Mouse (Mus musculus) thymus, adult 2 months (tissue): ENCODE results near the gene Tmprss9.

Experiments used
- CTCF ChIP-seq: fragments of 200-500 bp; IDR thresholded peaks from 2 replicates; pipeline ENCODE4 v1.5.1; 2012; ENCODE audit warnings: mild to moderate bottlenecking, control low read depth, low read length, moderate library complexity, borderline replicate concordance; ENCODE audit not compliant: control insufficient read depth, poor library complexity, insufficient read depth; ENCODE audit errors: extremely low read depth
- POLR2A ChIP-seq: fragments of 200-500 bp; IDR thresholded peaks from 2 replicates; pipeline ENCODE4 v1.6.1; 2012; ENCODE audit warnings: mild to moderate bottlenecking, low read length, control low read depth, moderate library complexity; ENCODE audit not compliant: control insufficient read depth, poor library complexity, insufficient read depth; ENCODE audit errors: extremely low read depth

DNA sequence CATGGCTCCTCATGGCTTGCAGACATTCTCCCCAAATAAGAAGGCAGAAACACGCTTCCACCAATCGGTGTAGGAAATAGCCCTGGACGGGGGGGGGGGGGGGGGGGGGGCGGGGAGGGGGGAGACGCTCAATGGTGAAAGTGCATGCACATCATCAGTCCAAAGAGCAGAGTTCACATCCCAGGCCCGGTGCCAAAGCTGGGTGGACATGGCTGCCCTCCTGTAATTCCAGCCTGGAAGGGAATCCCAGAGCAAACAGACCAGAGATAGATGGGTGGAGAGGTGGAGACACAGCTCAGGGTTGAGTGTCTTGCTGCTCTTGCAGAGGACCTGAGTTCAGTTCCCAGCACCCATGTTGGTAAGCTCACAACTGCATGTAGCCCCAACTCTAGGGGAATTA is 655 bp upstream of the Tmprss9 start:
- no peak for TF ChIP-seq CTCF
- no peak for TF ChIP-seq POLR2A
